Mouse (Mus musculus) spleen, postnatal 14 days (tissue): ENCODE results near the gene Olfr828.

Experiments
- DNase-seq, 2 experiments: peaks; one replicate each; pipeline ENCODE4 v3.0.0; 2021 to 2022; ENCODE audit warnings: low spot score in 2 of 2

Olfr828 gene

GRCm38 (mm10) chr9:18819426-18819825, at the start of gene Olfr828:
Gene Olfr828 (minus strand): TSS chr9:18819526.
- DNase-seq, result no peak

- no peak for DNase-seq
Measured at GRCm38 (mm10) chr9:18854633-18855032, 35.3 kb upstream of the Olfr828 start, which contains the start of gene Olfr829. Gene Olfr829 (plus strand): TSS chr9:18854933.

- no peak for DNase-seq
Measured at GRCm38 (mm10) chr9:18785316-18785715, 34.0 kb downstream of the Olfr828 start.

- DNase-seq, result no peak
Measured at GRCm38 (mm10) chr9:18779476-18779875, 39.9 kb downstream of the Olfr828 start.

GRCm38 (mm10) chr9:18778981-18779380, 40.3 kb downstream of the Olfr828 start:
- DNase-seq, result no peak
